Mouse (Mus musculus) bone marrow, adult 2 months (tissue): Measurements from ENCODE around the gene Armh4.

Experiments used
- CTCF ChIP-seq: fragments of 200-500 bp; IDR thresholded peaks from 2 replicates; pipeline ENCODE4 v1.5.1; 2011; ENCODE audit warnings: low read length, control low read depth; ENCODE audit not compliant: control insufficient read depth, insufficient read depth
- POLR2A ChIP-seq: fragments of 200-500 bp; IDR thresholded peaks from 2 replicates; pipeline ENCODE4 v1.6.1; 2011; ENCODE audit warnings: low read depth, mild to moderate bottlenecking, control low read depth, low read length, borderline replicate concordance; ENCODE audit not compliant: control insufficient read depth

GRCm38 (mm10) chr14:49637422-49637821 is 145.8 kb downstream of the Armh4 start:
- TF ChIP-seq POLR2A (no peak), CTCF (no peak)
